Mouse (Mus musculus): ENCODE results near the gene Rptor. TPM values are rescaled to one million over a fixed set of nuclear protein-coding genes. Genes with fewer than 3 reads are reported as not detected.

The Rptor gene
- total RNA-seq, 2 experiments from 2014 or later, result 42.8 to 47.5 TPM

- DNase-seq (ENCODE audit: low spot score in 2 of 2), result no peak
Observed at GRCm38 (mm10) chr11:119732961-119733656, 130.4 kb downstream of the Rptor start.

DNA sequence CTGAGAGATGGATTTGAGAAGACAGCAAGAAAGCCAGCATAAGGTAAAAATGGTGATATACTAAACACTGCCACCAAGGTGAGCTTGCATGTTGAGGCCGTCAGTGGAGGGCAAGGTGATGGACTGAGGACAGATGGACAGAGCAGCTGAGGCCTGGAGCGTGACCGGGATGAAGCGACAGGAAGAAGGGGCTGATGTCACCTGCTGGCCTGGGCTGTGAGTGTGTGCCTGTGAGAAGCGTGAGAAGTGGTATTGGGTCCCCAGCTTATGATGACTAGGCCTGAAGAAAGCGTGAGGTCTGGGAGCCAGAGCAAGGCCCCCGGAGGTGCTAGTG lies 130.9 kb downstream of the Rptor start:
- no peak for DNase-seq (ENCODE audit: low spot score in 2 of 2)

- DNase-seq (ENCODE audit: low spot score in 2 of 2), result no peak
Observed at GRCm38 (mm10) chr11:119735152-119735551, 132.4 kb downstream of the Rptor start.

- no peak for DNase-seq (ENCODE audit: low spot score in 2 of 2)
Observed at GRCm38 (mm10) chr11:119738990-119739846, 136.5 kb downstream of the Rptor start.

DNA sequence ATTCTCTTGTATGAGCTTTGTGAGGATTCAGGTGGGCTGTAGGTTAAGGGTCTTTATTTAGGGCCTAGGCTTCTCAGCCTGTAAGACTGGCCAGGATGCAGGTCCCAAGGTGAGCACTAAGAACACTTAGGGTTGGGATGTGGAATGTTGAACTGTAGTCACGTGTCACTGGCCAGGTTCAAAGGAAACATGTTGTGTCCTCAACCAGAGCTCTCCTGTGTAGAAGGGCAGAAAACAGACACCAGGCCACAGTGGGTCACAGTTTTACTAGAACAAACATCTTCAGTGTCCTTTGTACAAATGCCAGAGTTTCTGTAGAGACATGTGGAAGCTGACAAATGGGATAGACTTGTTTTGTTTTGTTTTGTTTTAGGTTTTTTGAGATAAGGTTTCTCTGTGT lies 138.7 kb downstream of the Rptor start:
- DNase-seq (ENCODE audit: low spot score in 2 of 2), result no peak

DNA sequence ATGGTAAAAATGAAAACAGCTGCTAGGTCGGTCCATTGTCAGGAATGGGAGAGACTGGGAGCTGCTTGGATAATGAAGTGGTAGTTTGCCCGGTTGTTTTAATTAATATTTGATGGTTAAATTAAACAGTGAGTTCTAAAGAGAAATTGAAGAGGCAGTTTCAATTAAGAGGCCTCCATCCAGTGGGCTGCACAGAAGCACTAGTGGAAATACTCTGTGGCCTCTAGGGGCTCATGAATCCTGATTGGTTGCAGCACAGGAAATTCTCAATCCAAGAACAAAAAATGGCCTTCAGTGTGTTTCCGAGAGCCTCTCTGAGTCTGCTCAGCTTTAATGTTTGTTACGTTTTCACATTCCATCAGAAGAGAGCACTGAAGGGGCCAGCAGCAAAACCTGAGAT lies 141.7 kb downstream of the Rptor start:
- DNase-seq (ENCODE audit: low spot score in 2 of 2), result no peak

- no peak for DNase-seq (ENCODE audit: low spot score in 2 of 2)
Observed at GRCm38 (mm10) chr11:119745333-119745732, 142.6 kb downstream of the Rptor start.

DNA sequence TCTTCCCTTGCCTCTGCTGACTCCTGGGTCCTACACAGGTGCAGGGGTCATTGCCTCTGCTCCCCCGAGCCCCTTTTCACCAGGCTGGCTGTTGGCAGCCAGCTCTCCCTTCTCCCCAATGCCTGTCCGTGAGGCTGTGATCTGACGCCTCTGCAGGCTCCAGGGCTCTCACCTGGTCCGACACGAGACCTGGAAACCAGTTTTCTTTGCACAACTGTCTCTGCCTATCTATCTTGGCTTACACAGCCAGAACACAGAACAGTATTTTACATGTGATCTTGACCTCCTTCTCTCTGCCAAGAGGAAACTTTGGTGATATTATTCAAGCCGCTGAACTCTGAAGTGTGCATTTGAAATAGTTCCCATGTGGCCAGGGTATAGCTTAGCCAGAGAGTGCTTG lies 151.8 kb downstream of the Rptor start:
- no peak for DNase-seq (ENCODE audit: low spot score in 2 of 2)

DNA sequence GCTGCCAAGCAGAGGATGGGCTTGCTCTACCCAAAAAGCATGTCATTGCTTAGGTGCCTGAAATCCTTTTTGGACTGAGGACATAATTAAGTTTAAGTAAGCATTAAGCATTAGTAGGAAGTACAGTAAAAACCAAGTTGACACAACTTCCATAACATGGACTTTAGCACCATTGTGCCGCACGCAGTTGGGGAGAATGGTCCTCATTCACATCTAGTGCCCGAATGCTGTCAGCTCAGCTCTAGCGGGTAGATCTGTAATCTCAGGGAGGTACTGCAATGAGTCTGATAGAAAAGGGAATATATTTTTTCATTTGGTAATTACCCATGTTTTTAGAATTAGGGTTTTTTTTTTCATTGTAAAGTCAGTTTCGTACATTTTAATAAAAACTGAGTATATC lies 155.5 kb downstream of the Rptor start:
- DNase-seq (ENCODE audit: low spot score in 2 of 2), result no peak

GRCm38 (mm10) chr11:119758705-119759327 lies 156.1 kb downstream of the Rptor start:
- no peak for DNase-seq (ENCODE audit: low spot score in 2 of 2)

GRCm38 (mm10) chr11:119762911-119763310 lies 160.2 kb downstream of the Rptor start:
- DNase-seq (ENCODE audit: low spot score in 2 of 2), result no peak

DNA sequence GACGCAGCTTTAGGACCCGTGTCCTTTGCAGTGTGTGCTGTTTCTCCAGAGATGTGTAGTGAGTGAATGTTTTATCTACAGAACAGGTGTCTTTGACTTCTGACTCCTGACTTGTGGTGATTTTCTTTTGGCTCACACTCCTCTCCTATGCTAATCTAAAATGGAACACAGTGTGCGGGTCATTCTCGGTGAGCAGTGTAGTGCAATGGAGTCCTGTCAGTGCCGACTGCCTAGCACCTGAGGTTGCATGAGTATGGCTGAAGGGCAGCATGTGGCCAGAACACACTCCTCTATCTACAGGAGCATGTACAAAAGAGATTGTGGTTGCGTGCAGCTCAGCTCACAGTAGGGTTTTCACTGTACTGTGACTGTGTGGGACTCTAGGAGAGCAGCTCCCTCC lies 163.3 kb downstream of the Rptor start:
- DNase-seq (ENCODE audit: low spot score in 2 of 2), result no peak

- DNase-seq (ENCODE audit: low spot score in 2 of 2), result no peak
Observed at GRCm38 (mm10) chr11:119766782-119767459, 164.2 kb downstream of the Rptor start.

DNA sequence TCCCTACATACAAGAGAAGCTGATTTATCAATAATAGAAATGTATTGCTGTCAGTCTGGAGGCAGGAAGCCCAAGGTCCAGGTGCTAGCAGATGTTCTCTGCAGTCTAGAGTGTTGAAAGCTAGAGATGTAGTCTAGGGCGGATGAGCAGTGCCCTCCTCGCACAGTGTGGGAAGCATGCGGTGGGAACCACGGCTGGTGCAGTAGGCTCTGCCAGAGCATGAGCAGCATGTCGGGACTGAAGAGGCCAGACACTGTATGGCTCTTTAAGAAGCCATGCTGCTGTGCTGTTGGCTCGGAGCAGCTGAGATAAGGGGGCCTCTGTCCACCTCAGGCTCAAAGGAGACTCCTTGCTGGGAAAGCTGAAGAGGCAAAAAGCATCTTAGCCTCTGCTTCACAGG lies 164.8 kb downstream of the Rptor start:
- DNase-seq (ENCODE audit: low spot score in 2 of 2), result no peak

GRCm38 (mm10) chr11:119768511-119768910 lies 165.8 kb downstream of the Rptor start:
- no peak for DNase-seq (ENCODE audit: low spot score in 2 of 2)

DNA sequence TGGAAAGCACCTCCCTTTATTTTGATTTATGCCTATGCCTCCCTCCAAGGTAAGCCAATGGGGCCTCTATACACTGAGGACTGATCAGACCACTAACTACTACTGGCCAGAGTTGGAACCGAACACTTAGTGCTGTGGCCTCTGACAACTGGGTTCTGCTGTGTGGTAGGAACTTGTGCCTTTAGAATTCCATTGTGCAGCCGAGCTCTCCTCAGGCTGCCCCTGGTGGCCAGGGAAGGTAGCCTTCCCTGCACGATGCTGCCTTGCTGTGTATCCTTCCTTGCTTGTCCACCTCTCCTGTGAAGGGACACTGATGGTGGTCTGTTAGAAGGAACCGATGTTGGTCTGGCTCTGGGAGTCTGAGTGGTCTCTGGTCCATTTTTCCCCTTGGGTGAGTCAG lies 167.0 kb downstream of the Rptor start:
- no peak for DNase-seq (ENCODE audit: low spot score in 2 of 2)

DNA sequence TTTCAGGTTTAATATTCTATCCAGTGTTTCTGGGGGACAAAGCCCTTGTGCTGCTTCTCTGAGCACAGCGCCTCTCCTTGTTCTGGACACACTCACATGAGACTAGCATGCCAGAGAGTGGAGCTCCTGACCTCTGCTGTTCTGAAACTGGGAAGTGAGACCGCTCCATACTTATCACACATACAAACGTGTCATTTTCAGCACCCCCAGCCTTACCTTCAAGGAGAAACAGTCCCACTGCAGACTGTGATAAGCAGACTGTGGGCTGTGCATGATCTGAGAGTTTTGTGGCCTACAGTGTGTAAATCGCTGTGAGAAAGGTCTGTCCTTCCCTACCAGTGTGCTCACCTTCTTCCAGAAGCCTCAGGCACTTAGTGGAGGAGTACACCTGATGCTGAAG lies 168.3 kb downstream of the Rptor start:
- DNase-seq (ENCODE audit: low spot score in 2 of 2), result no peak

GRCm38 (mm10) chr11:119772896-119773295 lies 170.2 kb downstream of the Rptor start:
- DNase-seq (ENCODE audit: low spot score in 2 of 2), result no peak

GRCm38 (mm10) chr11:119775076-119775760 lies 172.5 kb downstream of the Rptor start:
- DNase-seq (ENCODE audit: low spot score in 2 of 2), result no peak

- DNase-seq (ENCODE audit: low spot score in 2 of 2), result no peak
Observed at GRCm38 (mm10) chr11:119777236-119777635, 174.5 kb downstream of the Rptor start.

- DNase-seq (ENCODE audit: low spot score in 2 of 2), result no peak
Observed at GRCm38 (mm10) chr11:119777872-119778271, 175.2 kb downstream of the Rptor start.
